Mouse (Mus musculus) lung, postnatal 14 days (tissue): ENCODE measurements at regions not wholly inside any gene's neighbourhood (a gene's known extent, or its start where the extent isn't known, plus 50 kb on each side); places are given as distances from the start of the nearest gene placed in this dataset.
A peak's percentile ranks its signal among the peaks of the same experiment; 100 is the strongest.
"Not testable (repeated sequence)": the region's sequence is repeated elsewhere in the genome, so short reads cannot be mapped to it uniquely, and the experiment has no call there.

ENCODE experiments used
- DNase-seq: peaks from one replicate; pipeline ENCODE4 v3.0.0; 2021

DNA sequence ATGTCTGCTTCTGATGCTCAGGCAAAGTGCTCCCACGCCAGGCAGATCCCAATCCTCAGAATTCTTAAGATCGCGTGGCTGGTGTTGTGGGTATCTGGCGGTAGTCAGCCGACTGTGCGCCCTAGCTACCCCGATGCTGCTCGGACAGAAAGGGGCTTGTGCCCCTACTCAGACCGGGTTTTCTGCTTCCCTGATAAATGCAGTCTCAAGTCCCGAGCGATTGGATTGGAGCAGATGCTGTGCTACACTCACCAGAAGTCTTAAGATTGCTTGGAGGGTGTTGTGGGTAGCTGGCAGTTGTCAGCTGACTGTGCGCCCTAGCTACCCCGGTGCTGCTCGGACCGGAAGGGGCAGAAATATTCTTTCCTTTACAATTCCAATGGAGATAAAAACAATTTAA is 99.3 kb downstream of the Gm7489 start:
- DNase-seq = not testable (repeated sequence)

- DNase-seq = no peak
These were observed 105.2 kb downstream of the Gm7489 start for GRCm38 (mm10) chr15:53989888-53990287.

DNA sequence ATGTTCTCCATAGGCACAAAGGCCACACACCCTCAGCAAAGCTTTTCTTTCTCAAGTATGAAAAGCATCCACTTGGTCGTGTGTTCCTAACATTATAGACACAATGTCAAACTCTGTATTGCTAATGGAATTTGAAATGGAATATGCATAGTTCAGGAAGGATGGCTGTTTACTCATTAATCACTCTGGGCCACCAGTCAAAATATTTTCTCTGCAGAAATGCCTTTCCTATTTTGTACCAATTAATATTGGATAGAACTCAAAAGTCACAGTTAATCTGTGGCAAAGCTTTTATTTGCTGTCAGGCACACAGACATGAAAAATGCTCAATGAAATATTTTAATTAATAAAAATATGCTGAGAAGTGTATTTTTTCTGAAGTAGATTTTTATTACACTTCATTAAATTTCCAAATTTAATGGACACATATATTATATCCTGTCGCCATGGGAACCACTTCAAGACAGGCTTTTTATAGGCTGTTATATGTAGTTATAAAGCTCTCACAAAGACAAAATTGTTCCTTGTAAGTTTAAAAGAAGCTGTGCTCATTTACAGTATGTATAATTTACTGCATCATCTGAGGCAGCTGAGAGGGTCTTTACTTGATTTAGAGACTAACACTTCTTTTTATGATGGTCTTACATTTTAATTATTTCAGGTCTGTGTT is 110.6 kb downstream of the Gm7489 start:
- no peak for DNase-seq

GRCm38 (mm10) chr15:53998600-53999290 is 114.0 kb downstream of the Gm7489 start:
- no peak for DNase-seq

DNA sequence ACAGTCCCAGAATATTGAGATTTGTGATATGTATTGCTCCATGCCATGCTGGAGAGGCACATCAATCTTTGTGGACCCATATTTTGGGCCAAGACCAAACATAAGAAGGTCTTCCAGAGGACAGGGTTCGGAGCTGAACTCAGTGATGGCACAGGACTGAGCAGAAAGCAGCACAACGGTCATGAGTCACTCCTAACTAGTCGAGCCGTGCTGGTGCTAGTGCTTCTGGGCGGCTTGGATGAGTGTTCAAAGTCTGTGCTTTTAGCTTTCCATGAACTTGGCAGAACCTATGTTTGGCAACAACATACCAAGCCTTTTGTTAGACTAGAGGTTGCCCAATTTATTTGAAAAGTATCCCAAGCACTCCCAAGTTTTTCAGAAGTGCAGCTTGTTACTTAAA is 149.1 kb downstream of the Gm7489 start:
- no peak for DNase-seq

DNA sequence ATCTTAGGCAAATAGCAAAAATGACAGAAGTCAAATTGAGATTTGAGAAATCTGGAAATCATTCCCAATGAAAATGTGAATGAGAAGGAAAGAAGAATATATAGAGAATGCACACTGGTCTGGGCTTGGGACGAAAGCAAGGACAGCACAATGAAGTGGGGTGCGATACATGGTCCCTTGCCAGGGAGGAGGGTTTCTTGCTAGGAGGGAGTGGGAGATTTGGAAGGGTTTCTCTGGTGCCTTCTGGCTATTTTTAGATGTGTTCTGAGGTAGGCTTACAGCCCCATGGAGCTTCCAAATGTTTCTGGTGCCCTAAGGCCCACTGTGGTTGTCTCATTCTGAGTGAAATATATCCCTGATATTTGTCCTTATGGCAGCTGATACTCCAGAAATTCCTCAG is 166.0 kb downstream of the Gm7489 start:
- no peak for DNase-seq

DNA sequence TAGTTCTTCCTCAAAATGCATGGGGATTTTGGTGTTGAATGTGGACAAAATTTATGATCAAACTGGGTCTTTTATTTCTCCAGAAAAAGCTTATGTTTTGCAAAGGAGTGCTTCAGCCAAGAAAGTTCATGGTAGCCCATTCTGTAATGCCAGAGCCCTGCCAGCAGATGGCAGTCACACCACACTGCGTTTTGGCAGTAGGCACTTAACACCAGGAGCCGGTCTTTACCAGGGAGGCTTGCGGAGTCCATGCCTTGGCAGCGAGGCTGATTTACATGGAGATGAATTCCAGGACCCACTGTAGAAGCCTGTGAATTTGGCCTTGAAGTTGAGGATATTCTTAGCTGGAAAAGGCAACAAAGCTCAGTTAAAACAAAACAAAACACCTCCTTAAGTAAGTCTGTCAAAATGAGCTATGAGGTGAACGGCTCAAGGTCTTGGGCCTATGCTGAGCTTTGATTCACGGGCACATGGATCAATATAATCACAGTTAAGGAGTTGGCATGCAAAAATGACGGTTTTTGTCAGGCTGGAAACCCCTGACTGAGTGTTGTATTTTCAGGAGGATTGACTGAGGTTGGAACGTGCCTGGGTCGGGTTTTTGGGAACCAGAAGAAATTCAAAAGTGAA is 185.4 kb downstream of the Gm7489 start:
- peak; percentile 70 for DNase-seq

DNA sequence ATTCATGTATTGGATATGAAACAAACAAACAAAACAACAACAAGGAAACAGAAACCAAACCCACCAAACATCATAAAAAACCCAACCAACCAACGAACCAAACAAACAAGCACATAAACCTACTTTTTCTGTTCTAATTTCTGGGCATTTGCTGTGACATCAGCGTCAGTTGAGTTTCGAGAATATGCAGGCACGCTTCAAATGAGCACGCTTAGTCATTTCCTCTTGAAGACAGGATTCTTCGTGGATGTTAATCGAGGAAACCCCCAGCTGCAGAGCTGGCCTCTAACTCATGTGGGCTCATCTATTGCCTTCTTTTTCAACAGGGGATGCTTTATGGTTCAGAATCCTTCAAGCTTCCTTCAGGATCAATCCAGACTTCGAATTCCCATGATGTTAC is 187.0 kb downstream of the Gm7489 start:
- no peak for DNase-seq

DNA sequence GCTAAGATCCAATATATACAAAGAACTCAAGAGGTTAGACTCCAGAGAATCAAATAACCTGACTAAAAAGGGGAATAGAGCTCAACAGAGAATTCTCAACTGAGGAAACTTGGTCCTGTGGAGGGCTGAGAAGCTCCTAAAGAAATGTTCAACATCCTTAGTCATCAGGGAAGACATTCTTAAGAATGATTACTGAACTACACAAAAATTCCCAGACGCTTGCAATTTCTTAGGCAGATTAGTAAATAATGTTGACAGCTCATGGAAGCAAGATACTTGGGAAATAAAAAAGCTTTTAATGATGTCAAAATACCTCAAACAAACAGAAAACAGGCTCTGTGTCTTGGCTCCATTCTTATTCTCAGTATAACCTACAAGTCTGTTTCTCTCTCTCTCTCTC is 206.6 kb downstream of the Gm7489 start:
- no peak for DNase-seq

DNA sequence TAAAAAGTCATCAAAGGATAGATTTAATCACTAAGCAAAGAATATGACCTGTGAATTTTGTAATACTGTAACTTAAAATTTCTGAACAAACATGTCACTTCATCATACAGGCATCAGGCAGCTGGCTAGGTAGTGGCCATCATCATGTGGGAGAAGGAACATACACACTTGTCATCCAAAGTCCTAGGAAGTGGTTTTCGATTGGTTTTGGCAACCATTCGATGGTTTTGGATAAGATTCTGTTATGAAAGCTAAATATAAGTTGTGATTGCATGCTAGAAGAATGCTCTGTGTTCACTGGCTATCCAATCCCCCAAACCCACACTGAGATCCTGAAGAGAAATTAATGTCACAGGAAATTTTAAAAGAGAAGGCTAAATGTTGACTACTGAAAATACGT is 207.7 kb downstream of the Gm7489 start:
- DNase-seq = no peak

GRCm38 (mm10) chr15:54097498-54097897 is 212.8 kb downstream of the Gm7489 start:
- no peak for DNase-seq

DNA sequence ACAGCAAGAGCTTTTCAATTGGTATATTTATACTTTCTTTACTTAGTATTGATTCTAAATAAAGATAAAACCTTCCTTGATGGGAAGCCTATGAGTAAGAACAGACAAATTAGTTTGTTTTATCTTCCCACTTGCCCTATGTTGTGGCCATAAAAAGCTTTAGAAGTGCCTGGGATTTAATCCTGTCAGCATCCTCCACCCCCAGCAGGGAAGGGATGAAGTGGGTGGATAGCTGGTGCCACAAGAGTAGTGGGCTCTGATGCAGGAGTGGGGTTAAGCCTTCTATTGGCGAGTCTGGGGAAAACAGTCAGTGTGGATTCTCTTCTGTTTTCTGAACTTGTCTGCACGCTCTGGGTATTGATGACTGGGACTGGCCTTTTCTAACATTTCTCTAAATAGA is 227.7 kb downstream of the Gm7489 start:
- no peak for DNase-seq

DNA sequence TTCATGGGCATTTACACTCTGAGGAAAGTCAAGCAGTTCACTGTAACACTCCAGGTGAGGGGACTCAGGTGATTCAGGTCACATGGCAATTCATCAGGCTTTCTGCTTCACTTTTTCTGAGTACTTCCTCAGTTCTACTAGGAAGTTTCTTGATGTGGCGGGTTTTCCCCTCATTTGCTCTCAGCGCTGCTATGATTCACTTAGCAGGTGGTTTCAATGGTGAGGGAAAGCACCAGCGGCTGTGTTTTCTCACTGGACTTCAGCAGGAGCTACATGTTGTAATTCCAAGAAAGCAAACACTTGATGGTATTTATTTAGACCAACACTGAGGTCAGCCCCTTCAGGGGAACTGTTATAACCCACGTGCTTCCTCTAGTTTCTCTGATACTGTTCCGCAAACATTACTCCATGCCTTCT is 229.4 kb downstream of the Gm7489 start:
- DNase-seq = peak; percentile 28

DNA sequence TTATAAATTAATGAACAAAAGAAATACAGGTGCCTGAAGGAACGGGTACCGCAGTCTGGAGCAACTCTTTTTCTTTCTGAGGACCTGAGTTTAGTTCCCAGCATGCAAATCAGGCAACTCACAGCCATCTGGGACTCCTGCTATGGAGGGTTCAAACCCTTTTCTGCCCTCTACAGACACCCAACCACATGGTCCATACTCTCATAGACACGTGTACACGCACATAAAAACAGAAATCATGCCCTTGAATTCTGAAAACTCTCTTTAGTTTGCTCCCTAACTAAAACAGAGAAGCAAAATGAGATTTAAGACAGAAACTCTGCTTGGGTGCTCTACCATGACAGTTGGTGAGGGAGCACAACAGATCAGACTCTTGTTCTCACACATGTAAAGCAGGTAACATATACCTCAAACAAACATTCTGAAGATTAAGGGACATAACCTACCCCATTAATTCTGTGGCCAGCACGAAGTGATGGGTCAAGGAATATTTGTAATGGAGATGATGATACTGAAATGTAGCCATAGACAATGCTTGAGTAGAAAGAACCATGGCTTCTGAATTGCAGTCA is 233.3 kb downstream of the Gm7489 start:
- DNase-seq = no peak

- DNase-seq = no peak
These were observed 235.8 kb downstream of the Gm7489 start for GRCm38 (mm10) chr15:54120456-54120855.

DNA sequence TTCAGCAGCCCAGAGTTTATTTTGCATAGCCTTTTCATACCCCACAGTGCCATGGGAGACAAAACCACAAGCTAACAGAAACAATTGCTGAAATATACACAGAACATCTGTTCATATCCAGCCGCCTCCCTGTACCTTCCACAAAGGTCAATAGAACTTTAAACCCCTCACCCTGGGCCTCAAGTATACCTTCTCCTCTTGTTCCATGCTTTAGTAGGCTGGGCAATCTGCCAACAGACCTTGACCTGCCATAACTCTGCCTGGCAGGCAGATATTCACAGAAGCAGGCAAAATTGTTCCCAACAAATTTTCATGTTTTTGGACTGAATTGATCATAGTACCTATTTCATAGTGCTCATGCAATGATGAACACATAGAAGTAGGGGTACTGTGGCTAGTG is 279.6 kb downstream of the Gm7489 start:
- DNase-seq = peak; percentile 1

DNA sequence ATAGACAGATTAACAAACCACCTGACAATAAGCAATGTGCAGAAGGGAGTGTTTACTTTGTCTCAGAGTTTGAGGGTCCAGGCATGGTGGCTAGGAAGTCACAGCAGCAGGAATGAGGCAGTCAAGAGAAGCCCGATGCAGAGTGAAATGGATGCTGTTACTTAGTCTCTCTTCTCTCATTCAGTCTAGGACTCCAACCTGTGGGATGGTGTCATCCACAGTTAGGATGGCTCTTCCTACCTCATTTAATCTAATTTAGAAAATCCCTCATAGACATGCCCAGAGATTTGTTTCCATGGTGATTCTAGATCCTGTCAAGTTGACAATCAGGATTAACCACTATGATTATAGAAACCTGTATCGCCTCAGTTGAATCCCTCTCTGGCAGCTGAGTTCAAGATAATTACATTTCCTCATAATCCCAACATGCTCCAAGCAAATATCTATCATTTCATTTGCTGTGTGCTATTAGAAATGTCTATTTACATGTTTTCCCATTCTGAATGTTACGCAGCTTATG is 283.2 kb downstream of the Gm7489 start:
- DNase-seq = no peak

- DNase-seq = no peak
These were observed 292.5 kb downstream of the Gm7489 start for GRCm38 (mm10) chr15:54177221-54177620.

- no peak for DNase-seq
These were observed 293.1 kb downstream of the Gm7489 start for GRCm38 (mm10) chr15:54177791-54178190.
